Mouse (Mus musculus) hindbrain, embryonic 12.5 days (tissue): ENCODE data around the gene Ppp1cc. TPM values are rescaled to one million over a fixed set of nuclear protein-coding genes. Genes with fewer than 3 reads are reported as not detected.
"Not testable (repeated sequence)": the region's sequence is repeated elsewhere in the genome, so short reads cannot be mapped to it uniquely, and the experiment has no call there.

ENCODE experiments used
- ATAC-seq: fragments of 200-750 bp; cut with Nextera tagmentation; 2 replicates; pipeline ENCODE4 v1.8.0; 2017; ENCODE audit warnings: moderate TSS enrichment; ENCODE audit not compliant: low FRiP score
- H3K27ac ChIP-seq: fragments of 300-500 bp; sonication (generic); 2 replicates; pipeline ENCODE4 v1.5.1; 2016; ENCODE audit warnings: mild to moderate bottlenecking
- H3K27me3 ChIP-seq: fragments of 300-500 bp; sonication (generic); 2 replicates; pipeline ENCODE4 v1.6.1; 2016; ENCODE audit warnings: mild to moderate bottlenecking
- H3K36me3 ChIP-seq: fragments of 300-500 bp; sonication (generic); 2 replicates; pipeline ENCODE4 v1.6.1; 2016; ENCODE audit warnings: mild to moderate bottlenecking
- H3K4me1 ChIP-seq: fragments of 300-500 bp; sonication (generic); 2 replicates; pipeline ENCODE4 v1.6.1; 2016
- H3K4me2 ChIP-seq: fragments of 300-500 bp; sonication (generic); replicated peaks from 2 replicates; pipeline ENCODE4 v1.6.1; 2016; ENCODE audit warnings: mild to moderate bottlenecking
- H3K4me3 ChIP-seq: fragments of 300-500 bp; sonication (generic); 2 replicates; pipeline ENCODE4 v1.5.1; 2016; ENCODE audit warnings: mild to moderate bottlenecking
- H3K9ac ChIP-seq: fragments of 300-500 bp; sonication (generic); 2 replicates; pipeline ENCODE4 v1.6.1; 2016; ENCODE audit warnings: mild to moderate bottlenecking, moderate library complexity
- H3K9me3 ChIP-seq: fragments of 300-500 bp; sonication (generic); replicated peaks from 2 replicates; pipeline ENCODE4 v1.6.1; 2016; ENCODE audit warnings: mild to moderate bottlenecking
- WGBS: fragments of 180-500 bp; shearing (Covaris S2); methylation state at CpG from one replicate; pipeline ENCODE4 v1.1.7; 2016; 5-methylcytosine and 5-hydroxymethylcytosine counted together
- polyA plus RNA-seq: library from polyadenylated mRNA; unstranded; fragments of >200 nt; fragmentation: Nextera tagmentation; extraction: Ambion mirVana; gene quantifications from 2 replicates; pipeline ENCODE4 v1.2.1, GENCODE M21; 2016

Ppp1cc gene
- polyA plus RNA-seq, 1 experiment from 2014 or later: 293 TPM

DNA sequence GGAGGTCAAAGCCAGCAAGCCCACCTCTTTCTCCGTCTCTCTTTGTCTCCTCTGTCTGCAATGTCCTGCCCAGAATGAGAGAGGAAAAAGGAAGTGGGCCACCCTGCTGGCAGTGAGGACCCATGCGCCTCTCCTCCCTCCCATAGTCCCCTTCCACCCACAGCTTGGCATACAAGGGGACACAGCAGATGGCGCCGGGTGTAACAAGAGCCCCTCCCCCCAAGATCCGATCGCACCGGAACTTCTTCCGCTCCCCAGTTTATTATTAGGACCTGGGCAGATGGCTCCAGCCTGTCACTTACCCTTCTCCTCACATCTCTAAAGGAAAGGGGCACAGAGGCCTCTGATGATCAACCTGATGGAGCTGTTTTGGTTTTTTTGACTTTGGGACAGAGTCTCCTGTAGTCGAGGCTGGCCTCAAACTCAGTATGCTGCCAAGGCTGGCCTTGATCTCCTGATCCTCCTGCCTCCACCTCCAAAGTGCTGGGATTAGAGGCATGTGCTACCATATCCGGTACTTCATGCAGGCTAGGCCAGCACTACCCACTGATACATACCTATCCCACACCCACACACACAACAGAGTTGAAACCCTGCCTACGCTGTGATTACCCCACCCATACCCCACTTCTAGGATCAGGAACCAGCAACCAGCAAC lies 27.6 kb upstream of the Ppp1cc start:
- Histone ChIP-seq H3K36me3 (no peaks in the 10 kb centered on the region), H3K9me3 (no peaks in the 10 kb centered on the region), H3K27me3 (peaks cover 13% of the 10 kb centered on the region), H3K9ac (no peak overlapping the region), H3K4me2 (no peak overlapping the region), H3K4me1 (peaks cover 12% of the 10 kb centered on the region), H3K27ac (no peak overlapping the region), H3K4me3 (no peak overlapping the region)
- WGBS: 87% methylated on average over 11 of the region's 11 CpGs
- no peak for ATAC-seq

DNA sequence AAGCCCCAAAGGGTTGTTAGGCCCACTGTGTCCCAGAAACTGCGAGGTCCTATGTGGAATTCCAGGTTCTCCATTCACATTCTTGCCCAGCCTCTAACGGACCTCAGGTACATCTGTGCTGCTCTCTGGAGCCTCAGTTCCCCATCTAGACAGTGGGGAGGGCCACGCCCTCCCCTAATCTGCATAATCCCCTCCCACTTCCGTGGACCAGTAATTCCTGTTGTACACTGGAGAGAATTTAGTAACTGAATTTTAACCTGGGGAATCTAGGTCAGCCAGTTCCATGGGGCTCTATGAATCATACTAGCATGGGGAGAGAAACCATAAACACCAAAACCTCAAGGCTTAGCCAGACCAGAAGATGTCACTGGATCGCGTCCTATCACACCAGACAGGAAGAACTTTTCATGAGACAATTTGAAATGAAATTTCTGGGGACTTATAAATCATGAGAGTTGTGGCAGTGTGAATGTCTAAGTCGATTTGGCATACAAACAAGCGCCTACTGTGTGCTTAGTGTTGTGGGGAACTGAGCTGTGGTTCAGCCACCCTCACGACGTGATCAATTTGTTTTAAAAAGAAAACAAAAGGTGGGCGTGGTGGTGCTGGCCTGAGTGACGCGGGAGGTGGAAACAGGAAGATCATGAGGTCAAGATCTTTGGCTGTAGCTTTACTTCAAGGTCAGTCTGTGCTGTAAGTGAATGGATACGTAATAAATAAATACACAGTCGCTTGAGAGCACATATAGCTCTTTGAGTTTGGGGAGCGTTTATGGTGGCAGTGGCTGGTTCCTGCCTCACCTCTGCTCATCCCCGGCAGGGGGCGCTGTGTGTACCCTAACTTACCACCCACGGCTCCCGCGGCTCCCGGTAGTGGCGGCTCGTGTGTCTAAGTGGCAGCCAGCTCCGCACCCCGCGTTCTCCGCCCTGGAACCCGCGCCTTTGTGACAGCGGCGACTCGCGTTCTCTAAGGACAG lies 26.7 kb upstream of the Ppp1cc start:
- H3K27ac ChIP-seq: no peak overlapping the region
- 0 out of 2 replicates have a peak, but pooled peaks have one; percentile 14 for ATAC-seq

DNA sequence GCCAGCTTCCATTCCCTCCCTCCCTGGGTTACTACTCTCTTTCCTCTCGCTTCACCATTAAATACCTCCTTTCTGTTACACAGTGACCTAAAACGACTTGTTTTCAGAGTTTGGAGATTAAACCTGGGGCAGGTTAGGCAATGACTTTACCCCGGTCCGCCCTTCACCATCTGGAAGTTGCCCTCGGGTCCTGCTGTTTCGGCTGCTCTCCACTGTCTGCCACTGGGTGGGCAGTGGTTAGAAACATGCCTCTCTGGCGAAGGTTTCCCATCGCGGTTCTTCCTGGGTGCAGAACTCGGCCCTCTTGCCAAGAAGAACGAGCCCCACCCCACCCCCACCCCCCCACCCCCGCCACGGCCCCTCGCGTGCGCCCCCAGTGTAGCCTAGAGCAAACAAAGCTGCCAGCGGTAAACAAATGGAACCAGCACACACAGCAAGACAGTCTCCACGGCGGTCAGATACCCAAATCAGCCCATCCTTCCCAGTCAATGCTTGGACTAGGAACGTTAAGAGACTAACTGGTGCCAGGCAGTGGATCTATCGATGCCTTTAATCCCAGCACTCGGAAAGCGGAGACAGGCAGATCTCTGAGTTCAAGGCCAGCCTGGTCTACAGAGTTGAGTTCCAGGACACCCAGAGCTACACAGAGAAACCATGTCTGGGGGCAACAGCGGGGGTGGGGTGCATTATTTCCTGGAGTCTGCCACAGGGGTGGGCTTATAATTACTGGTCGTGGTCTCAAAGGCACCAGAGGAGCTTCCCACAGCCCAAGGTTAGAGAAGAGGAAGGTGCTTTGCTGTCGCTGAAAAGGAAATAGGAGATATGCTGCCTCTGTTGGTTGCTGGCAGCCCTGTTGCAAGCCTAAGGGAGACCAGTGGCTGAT lies 25.7 kb upstream of the Ppp1cc start:
- Histone ChIP-seq H3K27me3 (peaks cover 13% of the 10 kb centered on the region), H3K9ac (peak overlapping the region; percentile 33; the same call in 1 of the 2 replicates), H3K4me2 (peak overlapping the region; percentile 61), H3K36me3 (no peaks in the 10 kb centered on the region), H3K9me3 (no peaks in the 10 kb centered on the region), H3K27ac (no peak overlapping the region), H3K4me1 (peaks cover 12% of the 10 kb centered on the region), H3K4me3 (peak overlapping the region; percentile 30)
- 23% methylated on average over 26 of the region's 26 CpGs for WGBS
- ATAC-seq: no peak

More for the DNA sequence above, 26.7 kb upstream of the Ppp1cc start:
- H3K4me1 ChIP-seq: peaks cover 12% of the 10 kb centered on the region
- no peaks in the 10 kb centered on the region for H3K9me3 ChIP-seq
- peak overlapping the region; percentile 61 for H3K4me2 ChIP-seq
- H3K9ac ChIP-seq: peak overlapping the region; percentile 33; the same call in 1 of the 2 replicates
- H3K36me3 ChIP-seq: no peaks in the 10 kb centered on the region
- WGBS: 10% methylated on average over 34 of the region's 34 CpGs
- peak overlapping the region; percentile 30 for H3K4me3 ChIP-seq
- H3K27me3 ChIP-seq: peaks cover 13% of the 10 kb centered on the region

DNA sequence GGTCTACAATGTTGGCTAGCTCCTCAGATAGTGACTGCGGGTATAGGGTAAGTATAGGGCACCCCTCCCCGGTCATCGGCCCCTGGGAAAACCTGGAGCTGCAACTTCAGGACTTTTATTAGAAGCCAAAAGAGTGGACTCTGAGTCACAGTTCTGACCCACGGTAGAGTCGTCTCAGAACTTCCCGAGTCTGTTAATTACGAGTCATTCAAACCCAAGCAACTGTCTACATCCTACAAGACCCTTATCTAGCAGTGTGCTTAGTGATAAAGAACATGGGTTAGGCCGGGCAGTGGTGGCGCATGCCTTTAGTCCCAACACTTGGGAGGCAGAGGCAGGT lies 25.1 kb upstream of the Ppp1cc start:
- Histone ChIP-seq H3K27me3 (peaks cover 13% of the 10 kb centered on the region), H3K4me3 (no peak overlapping the region), H3K27ac (no peak overlapping the region), H3K4me2 (no peak overlapping the region), H3K4me1 (peaks cover 12% of the 10 kb centered on the region), H3K36me3 (no peaks in the 10 kb centered on the region), H3K9me3 (no peaks in the 10 kb centered on the region), H3K9ac (no peak overlapping the region)
- WGBS: 95% methylated on average over 9 of the region's 9 CpGs
- no peak for ATAC-seq

DNA sequence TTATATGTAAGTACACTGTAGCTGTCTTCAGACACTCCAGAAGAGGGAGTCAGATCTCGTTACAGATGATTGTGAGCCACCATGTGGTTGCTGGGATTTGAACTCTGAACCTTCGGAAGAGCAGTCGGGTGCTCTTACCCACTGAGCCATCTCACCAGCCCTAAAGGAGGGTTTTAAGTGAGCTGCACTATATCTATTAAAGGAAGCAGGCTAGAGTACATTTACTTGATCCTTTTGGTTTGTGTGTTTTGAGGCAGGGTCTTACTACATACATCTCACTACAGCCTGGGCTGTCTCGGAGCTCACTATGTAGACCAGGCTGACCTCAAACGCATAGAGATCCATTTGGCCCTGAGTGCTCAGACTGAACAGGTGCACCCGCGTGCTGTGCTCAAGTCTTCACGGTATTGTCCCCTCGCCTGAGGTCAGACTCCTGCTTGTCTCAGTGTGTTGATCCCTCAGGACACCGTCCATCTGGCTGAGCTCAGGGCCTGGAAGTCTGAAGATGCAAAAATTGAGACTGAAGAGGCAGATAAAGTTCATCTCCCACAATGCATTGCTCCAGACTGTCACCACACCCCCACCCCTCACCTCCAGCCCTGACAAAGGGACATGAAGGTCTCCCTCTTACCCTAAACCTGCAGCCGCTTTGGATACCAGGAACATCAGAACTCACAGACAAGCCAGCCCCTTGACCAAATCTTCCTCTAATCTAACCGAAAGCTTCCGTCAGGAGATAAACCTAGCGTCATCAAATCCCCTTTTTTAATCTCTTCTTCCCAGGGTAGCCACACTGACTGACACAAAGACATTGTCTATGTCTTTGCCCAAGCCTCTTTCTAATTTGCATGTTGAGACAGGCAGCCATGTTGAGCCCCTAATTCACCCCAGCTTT lies 23.4 kb upstream of the Ppp1cc start:
- no peak overlapping the region for H3K9ac ChIP-seq
- no peaks in the 10 kb centered on the region for H3K36me3 ChIP-seq
- no peak overlapping the region for H3K4me2 ChIP-seq
- no peak overlapping the region for H3K4me3 ChIP-seq
- H3K9me3 ChIP-seq: no peaks in the 10 kb centered on the region
- no peak for ATAC-seq
- H3K27ac ChIP-seq: no peak overlapping the region
- 92% methylated on average over 14 of the region's 14 CpGs for WGBS
- H3K27me3 ChIP-seq: peaks cover 13% of the 10 kb centered on the region
- H3K4me1 ChIP-seq: peaks cover 9% of the 10 kb centered on the region

DNA sequence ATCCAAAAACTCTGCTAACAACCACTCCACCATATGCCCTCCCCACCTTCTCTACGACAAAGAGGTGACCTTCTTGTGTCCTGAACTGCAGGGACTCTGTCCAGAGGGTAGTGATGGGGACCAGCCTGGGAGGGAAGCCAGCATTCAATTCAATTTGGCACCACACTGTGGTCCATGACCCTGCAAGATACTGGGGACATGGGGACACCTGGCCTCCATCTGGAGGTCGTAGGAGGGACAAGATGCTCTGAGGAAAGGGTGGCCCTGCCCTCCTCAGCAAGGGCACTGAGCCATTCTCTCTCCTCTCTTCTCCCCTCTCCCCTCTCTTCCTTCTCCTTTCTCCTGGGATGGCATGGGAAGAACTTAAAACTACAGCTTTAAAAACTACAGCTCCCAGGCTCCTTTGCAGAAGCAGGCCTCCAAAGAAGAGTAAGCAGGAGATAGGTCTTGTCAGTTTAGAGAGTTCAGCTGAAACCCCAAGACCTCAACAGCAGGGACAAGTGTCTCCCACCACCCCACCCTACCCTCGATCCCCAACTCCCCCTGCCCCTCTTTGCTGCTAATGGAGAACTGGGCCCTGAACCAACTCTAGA lies 22.7 kb upstream of the Ppp1cc start:
- 62% methylated on average over 3 of the region's 3 CpGs for WGBS
- no peak overlapping the region for H3K4me3 ChIP-seq
- ATAC-seq: no peak

DNA sequence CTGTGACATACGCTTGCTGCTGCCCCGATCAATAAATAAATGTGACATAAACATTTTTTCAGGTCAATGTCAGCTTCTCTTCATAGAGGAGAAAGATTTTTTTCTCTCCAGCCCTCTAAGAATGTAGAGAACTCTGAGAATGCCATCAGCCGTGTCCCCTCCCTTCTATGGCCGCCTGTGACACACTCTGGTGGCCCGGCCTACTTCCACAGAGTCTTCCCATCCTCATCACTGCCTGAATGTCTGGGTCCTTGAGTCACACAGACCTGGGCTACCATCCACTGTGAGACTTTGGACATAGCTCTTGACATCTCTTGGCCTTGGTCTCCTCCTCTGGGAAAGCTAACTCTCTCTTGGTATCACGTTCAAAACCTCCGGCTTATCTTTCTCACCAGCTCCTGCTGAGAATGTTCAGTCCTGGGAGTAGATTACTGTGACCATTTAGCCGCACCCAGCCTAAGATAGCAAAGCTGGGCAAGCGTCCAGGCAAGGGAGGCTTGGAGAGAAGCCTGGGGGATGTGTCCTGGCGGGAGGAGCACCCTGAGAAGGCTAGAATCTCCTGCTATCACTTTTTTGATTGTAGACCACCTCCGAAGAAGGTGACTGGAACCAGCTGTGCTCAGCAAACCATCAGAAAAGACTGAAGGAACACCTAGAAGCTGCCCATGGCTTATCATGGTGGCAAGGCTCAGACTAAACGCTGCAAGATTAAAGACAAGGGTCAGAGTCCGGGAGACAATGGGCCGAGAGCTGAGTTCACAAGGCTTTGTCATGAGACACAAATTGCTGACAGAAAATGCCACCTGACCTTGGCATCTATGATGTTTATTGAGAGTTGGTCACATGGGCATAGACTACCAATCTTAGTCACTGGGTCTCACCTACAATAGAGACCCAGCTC lies 21.3 kb upstream of the Ppp1cc start:
- ATAC-seq: no peak
- 86% methylated on average over 14 of the region's 14 CpGs for WGBS

More for the DNA sequence above, 22.7 kb upstream of the Ppp1cc start:
- Histone ChIP-seq H3K4me1 (peaks cover 9% of the 10 kb centered on the region), H3K9ac (no peak overlapping the region), H3K4me2 (no peak overlapping the region), H3K27ac (no peak overlapping the region), H3K9me3 (no peaks in the 10 kb centered on the region), H3K27me3 (peaks cover 13% of the 10 kb centered on the region), H3K36me3 (no peaks in the 10 kb centered on the region)

DNA sequence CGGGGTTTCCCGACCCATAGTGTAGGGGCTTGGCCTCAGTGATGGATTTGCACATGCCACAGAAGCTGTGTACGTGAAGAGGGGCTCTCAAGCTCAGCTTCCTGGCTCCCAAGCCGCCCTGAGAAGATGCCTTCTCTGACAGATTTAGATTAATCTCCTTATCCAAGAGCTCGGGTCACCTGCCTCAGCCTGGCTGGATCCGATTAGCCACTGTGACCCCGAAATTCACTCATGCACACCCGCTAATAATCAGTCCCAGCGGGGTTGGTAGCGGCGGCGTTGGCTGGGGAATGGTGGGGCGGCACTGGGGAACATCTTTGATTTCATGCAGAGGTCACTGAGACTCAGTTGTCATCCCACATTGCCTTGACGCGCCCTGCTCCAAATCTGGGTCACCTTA lies 19.2 kb upstream of the Ppp1cc start:
- Histone ChIP-seq H3K4me1 (no peaks in the 10 kb centered on the region), H3K4me3 (no peak overlapping the region), H3K36me3 (no peaks in the 10 kb centered on the region), H3K9ac (no peak overlapping the region), H3K9me3 (no peaks in the 10 kb centered on the region), H3K27ac (no peak overlapping the region), H3K27me3 (no peaks in the 10 kb centered on the region), H3K4me2 (no peak overlapping the region)
- ATAC-seq: no peak
- 75% methylated on average over 15 of the region's 15 CpGs for WGBS

More for the DNA sequence above, 21.3 kb upstream of the Ppp1cc start:
- Histone ChIP-seq H3K9ac (no peak overlapping the region), H3K27ac (no peak overlapping the region), H3K4me3 (no peak overlapping the region), H3K4me1 (peaks cover 9% of the 10 kb centered on the region), H3K4me2 (no peak overlapping the region), H3K9me3 (no peaks in the 10 kb centered on the region), H3K27me3 (peaks cover 12% of the 10 kb centered on the region), H3K36me3 (no peaks in the 10 kb centered on the region)

DNA sequence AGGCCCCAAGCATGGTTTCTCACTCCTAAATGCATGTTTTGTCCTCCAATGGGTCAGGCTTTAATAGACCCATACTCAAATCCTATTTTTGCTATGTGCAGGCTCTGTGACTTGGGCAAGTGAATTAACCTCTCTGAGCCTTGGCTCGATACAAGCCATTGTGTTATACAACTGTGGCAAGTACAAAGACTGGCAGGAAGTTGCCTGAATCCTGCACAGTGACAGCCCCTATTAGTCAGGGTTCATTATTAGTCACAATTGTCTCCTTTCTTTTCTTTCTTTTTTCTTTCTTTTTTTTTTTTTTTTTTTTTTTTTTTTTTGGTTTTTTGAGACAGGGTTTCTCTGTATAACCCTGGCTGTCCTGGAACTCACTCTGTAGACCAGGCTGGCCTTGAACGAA lies 18.3 kb upstream of the Ppp1cc start:
- H3K4me3 ChIP-seq, H3K36me3 ChIP-seq, H3K27me3 ChIP-seq, H3K9ac ChIP-seq, ATAC-seq, H3K9me3 ChIP-seq, H3K4me1 ChIP-seq, H3K27ac ChIP-seq, H3K4me2 ChIP-seq: not testable (repeated sequence)
- WGBS: 50% methylated on average over 2 of the region's 2 CpGs

DNA sequence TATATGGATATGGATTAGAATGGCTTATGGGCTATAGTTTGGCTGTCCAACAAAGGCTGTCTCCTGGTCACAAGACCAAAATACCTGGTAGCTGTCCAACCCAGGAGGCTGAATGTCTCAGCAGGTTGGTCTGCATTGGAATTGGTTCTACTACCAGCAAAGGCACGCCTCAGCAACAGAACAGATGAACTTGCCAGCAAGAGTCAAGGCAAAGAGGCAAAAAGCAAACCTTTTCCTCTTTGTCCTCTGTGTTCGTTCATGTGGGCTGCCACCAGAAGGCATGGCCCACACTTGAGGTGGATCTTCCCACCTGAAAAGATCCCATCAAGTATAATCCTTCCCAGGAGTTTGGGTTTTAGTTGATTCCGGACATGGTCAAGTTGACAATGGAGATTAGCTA lies 17.4 kb upstream of the Ppp1cc start, which contains the start of gene Ccdc63:
Ccdc63 (minus strand) TSS at position 101 of the 400 bp plus-strand sequence.
- H3K4me2 ChIP-seq: no peak within 1 kb of the TSS
- H3K4me1 ChIP-seq: no peaks in the 10 kb centered on the region
- no peaks in the 10 kb centered on the region for H3K9me3 ChIP-seq
- no peak within 1 kb of the TSS for H3K27ac ChIP-seq
- H3K36me3 ChIP-seq: no peaks in the 10 kb centered on the region
- no peaks in the 10 kb centered on the region for H3K27me3 ChIP-seq
- 91% methylated on average over 3 of the region's 3 CpGs for WGBS
- no peak within 1 kb of the TSS for H3K4me3 ChIP-seq
- no peak for ATAC-seq
- no peak within 1 kb of the TSS for H3K9ac ChIP-seq
